Mouse (Mus musculus) C2C12 (cell line): ENCODE measurements around the gene Itga10.

Experiments used
- CTCF ChIP-seq: IDR thresholded peaks from one replicate; pipeline ENCODE4 v1.5.1; 2011; ENCODE audit not compliant: control insufficient read depth, insufficient read depth, insufficient read length
- FOSL1 ChIP-seq: IDR thresholded peaks from one replicate; pipeline ENCODE4 v1.8.0; 2011; ENCODE audit warnings: mild to moderate bottlenecking, low read length; ENCODE audit not compliant: poor library complexity, insufficient read depth, severe bottlenecking
- MAX ChIP-seq: IDR thresholded peaks from one replicate; pipeline ENCODE4 v1.6.1; 2011; ENCODE audit warnings: mild to moderate bottlenecking, control low read depth
- MYOD1 ChIP-seq: IDR thresholded peaks from one replicate; pipeline ENCODE4 v1.6.1; 2011; ENCODE audit warnings: low read depth; ENCODE audit not compliant: control insufficient read depth, insufficient read length
- USF1 ChIP-seq: IDR thresholded peaks from one replicate; pipeline ENCODE4 v1.6.1; 2011; ENCODE audit warnings: low read depth, mild to moderate bottlenecking, control low read depth, moderate library complexity

DNA sequence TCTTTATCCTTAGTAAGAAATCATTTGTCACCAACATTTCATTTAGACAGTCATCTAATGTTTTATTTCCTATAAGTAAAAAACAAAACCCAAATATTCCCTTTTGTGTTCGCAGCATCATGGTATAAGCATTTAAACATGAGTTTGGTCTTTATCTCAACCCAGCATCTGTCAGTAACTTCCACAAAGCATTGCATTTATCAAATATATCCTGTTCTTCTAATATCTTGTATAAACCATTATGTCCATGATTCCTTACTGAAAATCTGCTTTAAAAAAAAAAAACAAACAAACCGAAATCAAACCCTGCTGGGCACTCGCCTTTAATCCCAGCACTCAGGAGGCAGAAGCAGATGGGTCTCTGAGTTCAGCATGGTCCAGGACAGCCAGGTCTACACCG, 38.8 kb upstream of the Itga10 start:
- TF ChIP-seq CTCF (no peak), USF1 (no peak), FOSL1 (no peak), MYOD1 (no peak), MAX (no peak)
